Mouse (Mus musculus): ENCODE measurements around the gene Etfrf1.

GRCm38 (mm10) chr6:145193446-145193845, 17.5 kb upstream of the Etfrf1 start:
- TF ChIP-seq POLR2A (IDR thresholded peaks at IDR 0.05; ENCODE audit: control insufficient read depth in 1 of 2, insufficient read depth in 1 of 2, low read depth in 1 of 2, low read length in 2 of 2, poor library complexity in 1 of 2) (peak in 1 of 2 experiments; percentile 36; a peak in 1 of 4 replicates), BHLHE40 (IDR thresholded peaks at IDR 0.05; ENCODE audit: borderline replicate concordance, low read depth, low read length) (no peak), CTCF (IDR thresholded peaks at IDR 0.05 in 2 of 3, conservative IDR thresholded peaks at IDR 0.05 in 1 of 3; ENCODE audit: control insufficient read depth in 1 of 3, insufficient read depth in 1 of 3, low read depth in 2 of 3, low read length in 3 of 3, poor library complexity in 1 of 3, severe bottlenecking in 1 of 3) (no peak)

All from MEL (cell line).